Mouse (Mus musculus) heart, postnatal 0 days (tissue): Measurements from ENCODE around the gene Dcaf10. TPM values are rescaled to one million over a fixed set of nuclear protein-coding genes. Genes with fewer than 3 reads are reported as not detected.
A peak's percentile ranks its signal among the peaks of the same experiment; 100 is the strongest.

Source experiments
- ATAC-seq: fragments of 200-750 bp; cut with Nextera tagmentation; 2 replicates; pipeline ENCODE4 v1.8.0; 2017; ENCODE audit warnings: low read depth, moderate number of reproducible peaks, moderate library complexity; ENCODE audit not compliant: insufficient read depth
- DNase-seq: peaks from one replicate; pipeline ENCODE4 v3.0.0-alpha.2; 2016; ENCODE audit warnings: low spot score
- H3K27ac ChIP-seq: fragments of 300-500 bp; sonication (generic); 2 replicates; pipeline ENCODE4 v1.5.1; 2014; ENCODE audit warnings: low read depth, mild to moderate bottlenecking
- H3K27me3 ChIP-seq: fragments of 300-500 bp; sonication (generic); 2 replicates; pipeline ENCODE4 v1.6.1; 2014; ENCODE audit warnings: low read length, mixed read lengths; ENCODE audit not compliant: control insufficient read depth, insufficient read depth
- H3K36me3 ChIP-seq: fragments of 300-500 bp; sonication (generic); replicated peaks from 2 replicates; pipeline ENCODE4 v1.6.1; 2014; ENCODE audit warnings: low read length, mixed read lengths; ENCODE audit not compliant: control insufficient read depth, insufficient read depth
- H3K4me1 ChIP-seq: fragments of 300-500 bp; sonication (generic); 2 replicates; pipeline ENCODE4 v1.6.1; 2014; ENCODE audit warnings: antibody characterized with exemption; ENCODE audit not compliant: control insufficient read depth, insufficient read depth
- H3K4me2 ChIP-seq: fragments of 300-500 bp; sonication (generic); 2 replicates; pipeline ENCODE4 v1.6.1; 2014; ENCODE audit warnings: low read depth, mild to moderate bottlenecking, low read length, moderate library complexity
- H3K4me3 ChIP-seq: fragments of 300-500 bp; sonication (generic); 2 replicates; pipeline ENCODE4 v1.5.1; 2014; ENCODE audit warnings: low read depth, low read length
- H3K9ac ChIP-seq: fragments of 300-500 bp; sonication (generic); replicated peaks from 2 replicates; pipeline ENCODE4 v1.6.1; 2014; ENCODE audit warnings: low read depth, low read length, mixed read lengths
- H3K9me3 ChIP-seq: fragments of 300-500 bp; sonication (generic); replicated peaks from 2 replicates; pipeline ENCODE4 v1.6.1; 2016; ENCODE audit warnings: low read length; ENCODE audit not compliant: control insufficient read depth
- CTCF ChIP-seq: IDR thresholded peaks from 2 replicates; pipeline ENCODE4 v1.5.1; 2016; ENCODE audit warnings: antibody characterized with exemption, control low read depth, low read depth
- EP300 ChIP-seq: IDR thresholded peaks from 2 replicates; pipeline ENCODE4 v1.6.1; 2016; ENCODE audit warnings: antibody characterized with exemption, low read depth
- WGBS: fragments of 180-500 bp; shearing (Covaris S2); extraction: QIAGEN DNeasy Blood & Tissue Kit; methylation state at CpG from one replicate; pipeline ENCODE4 v1.1.7; 2014; 5-methylcytosine and 5-hydroxymethylcytosine counted together
- polyA plus RNA-seq: library from polyadenylated mRNA; unstranded; fragments of >200 nt; fragmentation: Nextera tagmentation; extraction: Ambion mirVana; gene quantifications from 2 replicates; pipeline ENCODE4 v1.2.1, GENCODE M21; 2015
- total RNA-seq: library from RNA; depleted of rRNA; stranded (reverse); fragments of >200 nt; gene quantifications from 2 replicates; pipeline ENCODE4 v1.2.3, GENCODE M21; 2014; ENCODE audit warnings: low replicate concordance; rRNA removed

The Dcaf10 gene
- 24.7 and 25.9 TPM in 2 replicates for total RNA-seq
- 6.2 and 6.4 TPM in 2 replicates for polyA plus RNA-seq

- Histone ChIP-seq H3K4me1 (peaks cover 11% of the 10 kb centered on the region; the same call in 1 of the 2 replicates), H3K4me3 (peak within 1 kb of the TSS; percentile 74), H3K9me3 (no peaks in the 10 kb centered on the region), H3K4me2 (peak within 1 kb of the TSS; percentile 90), H3K36me3 (peaks cover 5% of the 10 kb centered on the region), H3K9ac (peak within 1 kb of the TSS; percentile 87), H3K27ac (peak within 1 kb of the TSS; percentile 95), H3K27me3 (no peaks in the 10 kb centered on the region)
- DNase-seq, result peak; percentile 89
- under 1% methylated on average over 42 of the region's 42 CpGs for WGBS
- peak; percentile 45 for TF ChIP-seq CTCF
- TF ChIP-seq EP300, result 0 out of 2 replicates have a peak, but pooled peaks have one; percentile 53
- ATAC-seq, result peak; percentile 93
Observed at GRCm38 (mm10) chr4:45341669-45342249, at the start of gene Dcaf10. Gene Dcaf10 (plus strand): TSS chr4:45342101.

GRCm38 (mm10) chr4:45296662-45297564 lies 45.0 kb upstream of the Dcaf10 start, which contains the start of gene Trmt10b:
Gene Trmt10b (plus strand): TSS chr4:45297127.
- 17% methylated on average over 27 of the region's 27 CpGs for WGBS
- Histone ChIP-seq H3K9me3 (no peaks in the 10 kb centered on the region), H3K4me3 (peak within 1 kb of the TSS; percentile 89), H3K4me2 (peak within 1 kb of the TSS; percentile 81), H3K27ac (no peak within 1 kb of the TSS), H3K36me3 (peaks cover 20% of the 10 kb centered on the region), H3K27me3 (no peaks in the 10 kb centered on the region), H3K9ac (peak within 1 kb of the TSS; percentile 65), H3K4me1 (0 out of 2 replicates have a peak, but pooled peaks cover 3% of the 10 kb centered on the region)
- TF ChIP-seq EP300, result no peak
- no peak for TF ChIP-seq CTCF
- DNase-seq (peak; percentile 78), ATAC-seq (peak; percentile 44; the same call in 1 of the 2 replicates)

GRCm38 (mm10) chr4:45305536-45305935 lies 36.4 kb upstream of the Dcaf10 start:
- peaks cover 75% of the 10 kb centered on the region for H3K36me3 ChIP-seq
- no peak for ATAC-seq
- H3K9ac ChIP-seq, result no peak overlapping the region
- WGBS, result 95% methylated on average over 14 of the region's 14 CpGs
- no peak for DNase-seq
- TF ChIP-seq CTCF (no peak), EP300 (no peak)
- H3K27ac ChIP-seq, result no peak overlapping the region
- H3K4me3 ChIP-seq, result no peak overlapping the region
- H3K4me2 ChIP-seq, result no peak overlapping the region
- H3K27me3 ChIP-seq, result no peaks in the 10 kb centered on the region
- no peaks in the 10 kb centered on the region for H3K9me3 ChIP-seq
- no peaks in the 10 kb centered on the region for H3K4me1 ChIP-seq

GRCm38 (mm10) chr4:45308046-45308445 lies 33.9 kb upstream of the Dcaf10 start:
- H3K4me1 ChIP-seq, result no peaks in the 10 kb centered on the region
- TF ChIP-seq EP300 (no peak), CTCF (peak; percentile 59)
- H3K27me3 ChIP-seq, result no peaks in the 10 kb centered on the region
- H3K9me3 ChIP-seq, result no peaks in the 10 kb centered on the region
- H3K36me3 ChIP-seq, result peaks cover 58% of the 10 kb centered on the region
- H3K4me2 ChIP-seq, result no peak overlapping the region
- no peak overlapping the region for H3K4me3 ChIP-seq
- H3K9ac ChIP-seq, result no peak overlapping the region
- DNase-seq, result no peak
- no peak for ATAC-seq
- no peak overlapping the region for H3K27ac ChIP-seq
- WGBS, result 38% methylated on average over 11 of the region's 11 CpGs

- WGBS, result 81% methylated on average over 6 of the region's 6 CpGs
- no peak for DNase-seq
- Histone ChIP-seq H3K4me3 (no peak overlapping the region), H3K9me3 (no peaks in the 10 kb centered on the region), H3K36me3 (peaks cover 56% of the 10 kb centered on the region), H3K27ac (no peak overlapping the region), H3K4me2 (no peak overlapping the region), H3K27me3 (no peaks in the 10 kb centered on the region), H3K4me1 (no peaks in the 10 kb centered on the region), H3K9ac (no peak overlapping the region)
- TF ChIP-seq CTCF (no peak), EP300 (no peak)
- no peak for ATAC-seq
Observed at GRCm38 (mm10) chr4:45308606-45309005, 33.3 kb upstream of the Dcaf10 start.
